Mouse (Mus musculus) myocyte (in vitro differentiated cells): ENCODE data around the gene Gm20662. TPM values are rescaled to one million over a fixed set of nuclear protein-coding genes. Genes with fewer than 3 reads are reported as not detected.
"Not testable (repeated sequence)": the region's sequence is repeated elsewhere in the genome, so short reads cannot be mapped to it uniquely, and the experiment has no call there.

Source experiments
- H3K27me3 ChIP-seq: one replicate; pipeline ENCODE4 v1.6.1; 2011; ENCODE audit not compliant: control insufficient read depth, insufficient read depth, insufficient read length
- H3K36me3 ChIP-seq: one replicate; pipeline ENCODE4 v1.6.1; 2011; ENCODE audit not compliant: control insufficient read depth, insufficient read depth
- H3K4me2 ChIP-seq: one replicate; pipeline ENCODE4 v1.6.1; 2011; ENCODE audit warnings: low read depth, control low read depth
- H3K4me3 ChIP-seq: one replicate; pipeline ENCODE4 v1.5.1; 2011; ENCODE audit warnings: mild to moderate bottlenecking, control low read depth, moderate library complexity
- H3K79me2 ChIP-seq: one replicate; pipeline ENCODE4 v1.6.1; 2011; ENCODE audit not compliant: control insufficient read depth, insufficient read depth
- H3ac ChIP-seq: one replicate; pipeline ENCODE4 v1.6.1; 2011; ENCODE audit not compliant: control insufficient read depth, insufficient read length
- CEBPB ChIP-seq: IDR thresholded peaks from 2 replicates; pipeline ENCODE4 v1.6.1; 2011; ENCODE audit warnings: mild to moderate bottlenecking, moderate library complexity; ENCODE audit not compliant: poor library complexity, insufficient read depth, severe bottlenecking
- E2F4 ChIP-seq: IDR thresholded peaks from one replicate; pipeline ENCODE4 v1.6.1; 2011; ENCODE audit warnings: mild to moderate bottlenecking, control low read depth, moderate library complexity; ENCODE audit not compliant: insufficient read depth
- MAX ChIP-seq: IDR thresholded peaks from one replicate; pipeline ENCODE4 v1.6.1; 2011; ENCODE audit warnings: low read depth, mild to moderate bottlenecking, control low read depth
- MYOD1 ChIP-seq, 3 experiments: IDR thresholded peaks; one replicate each; pipeline ENCODE4 v1.6.1; 2011; ENCODE audit warnings: control low read depth in 2 of 3, low read depth in 2 of 3, mild to moderate bottlenecking in 2 of 3, moderate library complexity in 1 of 3; ENCODE audit not compliant: insufficient read length in 2 of 3, control insufficient read depth in 1 of 3
- MYOG ChIP-seq, 3 experiments: IDR thresholded peaks; one replicate each; pipeline ENCODE4 v1.6.1; 2011; ENCODE audit warnings: control low read depth in 2 of 3, low read depth in 2 of 3, mild to moderate bottlenecking in 2 of 3; ENCODE audit not compliant: insufficient read length in 2 of 3, control insufficient read depth in 1 of 3, insufficient read depth in 1 of 3
- POLR2A ChIP-seq: IDR thresholded peaks from one replicate; pipeline ENCODE4 v1.6.1; 2011; ENCODE audit warnings: low read depth, mild to moderate bottlenecking, control low read depth, moderate library complexity; ENCODE audit not compliant: insufficient read length
- POLR2AphosphoS2 ChIP-seq: IDR thresholded peaks from one replicate; pipeline ENCODE4 v1.6.1; 2011; ENCODE audit warnings: low read depth, control low read depth; ENCODE audit not compliant: insufficient read length
- REST ChIP-seq: IDR thresholded peaks from one replicate; pipeline ENCODE4 v1.6.1; 2011; ENCODE audit warnings: mild to moderate bottlenecking, control low read depth, moderate library complexity; ENCODE audit not compliant: insufficient read depth, insufficient read length
- SRF ChIP-seq: IDR thresholded peaks from one replicate; pipeline ENCODE4 v1.6.1; 2011; ENCODE audit warnings: low read depth; ENCODE audit not compliant: control insufficient read depth, insufficient read length
- TCF12 ChIP-seq: IDR thresholded peaks from one replicate; pipeline ENCODE4 v1.6.1; 2011; ENCODE audit warnings: mild to moderate bottlenecking, control low read depth; ENCODE audit not compliant: poor library complexity, insufficient read depth, severe bottlenecking
- TCF3 ChIP-seq: IDR thresholded peaks from one replicate; pipeline ENCODE4 v1.6.1; 2011; ENCODE audit warnings: low read depth, control low read depth; ENCODE audit not compliant: insufficient read length
- USF1 ChIP-seq: IDR thresholded peaks from one replicate; pipeline ENCODE4 v1.6.1; 2011; ENCODE audit warnings: low read depth, mild to moderate bottlenecking, control low read depth, moderate library complexity
- polyA plus RNA-seq: library from polyadenylated mRNA; unstranded; fragments of >200 nt; fragmentation: generic; extraction: Trizol; gene quantifications from one replicate; pipeline ENCODE4 v1.2.1, GENCODE M21; 2012; ENCODE audit warnings: missing spikeins

The Gm20662 gene
- polyA plus RNA-seq, 1 experiment, result 0.82 TPM

DNA sequence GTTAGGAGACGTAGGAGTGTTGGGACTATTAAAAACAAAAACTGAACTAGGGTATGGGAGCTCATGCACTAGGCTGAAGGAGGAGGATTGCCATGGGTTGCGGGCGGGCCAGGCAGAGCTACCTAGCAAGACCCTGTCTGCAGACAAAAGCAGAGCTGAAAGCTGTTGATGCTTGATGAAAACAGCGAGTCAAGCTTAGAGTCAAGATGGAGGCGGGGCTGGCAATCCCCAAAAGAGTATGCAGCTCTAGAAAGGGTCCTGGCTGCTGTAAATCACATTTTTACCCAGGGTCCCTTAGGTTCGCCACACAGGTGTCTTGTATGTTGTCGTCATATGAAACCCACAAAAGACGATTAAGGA lies 7.4 kb downstream of the Gm20662 start:
- H3K79me2 ChIP-seq, result peaks cover 55% of the 10 kb centered on the region

DNA sequence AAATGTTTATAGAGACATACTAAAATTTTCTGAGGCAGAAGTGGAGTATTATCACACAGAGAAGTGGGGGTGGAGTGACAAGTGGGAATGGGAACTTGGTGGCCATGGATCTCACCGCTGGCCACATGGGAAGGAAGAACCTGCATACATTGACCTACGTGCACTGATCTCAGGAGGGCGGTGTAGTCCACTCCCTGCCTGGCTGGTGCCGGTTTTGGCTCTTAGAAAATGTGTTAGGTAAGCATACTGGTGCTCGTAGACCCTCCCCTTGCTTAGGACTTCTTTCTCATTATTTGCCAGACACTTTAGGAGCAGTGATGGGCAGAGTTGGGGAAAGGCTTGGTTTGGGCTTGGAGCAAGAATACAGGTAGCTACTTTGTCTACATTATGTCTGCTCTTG lies 11.9 kb downstream of the Gm20662 start:
- no peak for TF ChIP-seq MYOG (IDR thresholded peaks at IDR 0.05; ENCODE audit: control insufficient read depth in 1 of 3, insufficient read depth in 1 of 3, insufficient read length in 2 of 3, low read depth in 2 of 3)
- no peak for TF ChIP-seq SRF
- Histone ChIP-seq H3K79me2 (peaks cover 93% of the 10 kb centered on the region), H3K27me3 (no peaks in the 10 kb centered on the region), H3K36me3 (no peaks in the 10 kb centered on the region), H3K4me3 (no peak overlapping the region), H3ac (no peak overlapping the region), H3K4me2 (no peak overlapping the region)

More for the DNA sequence above, 7.4 kb downstream of the Gm20662 start:
- Histone ChIP-seq H3K27me3 (peaks cover 13% of the 10 kb centered on the region), H3K4me3 (peak overlapping the region; percentile 45), H3ac (peak overlapping the region; percentile 62), H3K36me3 (no peaks in the 10 kb centered on the region), H3K4me2 (peak overlapping the region; percentile 94)
- TF ChIP-seq USF1 (no peak), POLR2AphosphoS2 (no peak), CEBPB (no peak), MYOG (IDR thresholded peaks at IDR 0.05; ENCODE audit: control insufficient read depth in 1 of 3, insufficient read depth in 1 of 3, insufficient read length in 2 of 3, low read depth in 2 of 3) (no peak), SRF (no peak), MYOD1 (IDR thresholded peaks at IDR 0.05; ENCODE audit: control insufficient read depth in 1 of 3, insufficient read length in 2 of 3, low read depth in 2 of 3) (no peak), MAX (no peak)

DNA sequence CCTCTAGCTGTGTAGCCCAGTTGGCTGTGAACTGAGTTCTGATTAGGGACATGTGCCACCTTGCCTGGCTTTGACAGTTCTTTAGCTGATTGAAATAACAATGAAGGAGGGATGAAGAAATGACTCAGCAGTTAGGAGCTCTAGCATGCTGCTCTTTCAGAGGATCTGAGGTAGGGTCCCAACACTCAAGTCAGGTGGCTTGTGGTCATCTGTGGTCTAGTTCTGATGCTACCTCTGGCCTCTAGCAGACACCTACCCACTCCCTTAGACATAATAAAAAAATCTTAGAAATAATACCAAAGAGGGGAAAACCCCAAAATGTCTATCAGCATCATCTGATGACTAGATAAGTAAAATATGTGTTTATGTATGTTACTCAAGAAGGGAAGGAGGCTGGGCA lies 14.2 kb downstream of the Gm20662 start:
- Histone ChIP-seq H3K4me3 (no peak overlapping the region), H3K27me3 (no peaks in the 10 kb centered on the region), H3ac (no peak overlapping the region), H3K79me2 (peaks cover 69% of the 10 kb centered on the region), H3K36me3 (no peaks in the 10 kb centered on the region), H3K4me2 (no peak overlapping the region)
- TF ChIP-seq USF1, result no peak
- TF ChIP-seq SRF, result no peak
- no peak for TF ChIP-seq TCF12
- no peak for TF ChIP-seq TCF3
- TF ChIP-seq CEBPB, result no peak
- TF ChIP-seq MYOD1 (IDR thresholded peaks at IDR 0.05; ENCODE audit: control insufficient read depth in 1 of 3, insufficient read length in 2 of 3, low read depth in 2 of 3), result no peak
- no peak for TF ChIP-seq MAX
- TF ChIP-seq MYOG (IDR thresholded peaks at IDR 0.05; ENCODE audit: control insufficient read depth in 1 of 3, insufficient read depth in 1 of 3, insufficient read length in 2 of 3, low read depth in 2 of 3), result no peak
- no peak for TF ChIP-seq POLR2A
- TF ChIP-seq POLR2AphosphoS2, result no peak
- TF ChIP-seq REST, result no peak
- no peak for TF ChIP-seq E2F4

DNA sequence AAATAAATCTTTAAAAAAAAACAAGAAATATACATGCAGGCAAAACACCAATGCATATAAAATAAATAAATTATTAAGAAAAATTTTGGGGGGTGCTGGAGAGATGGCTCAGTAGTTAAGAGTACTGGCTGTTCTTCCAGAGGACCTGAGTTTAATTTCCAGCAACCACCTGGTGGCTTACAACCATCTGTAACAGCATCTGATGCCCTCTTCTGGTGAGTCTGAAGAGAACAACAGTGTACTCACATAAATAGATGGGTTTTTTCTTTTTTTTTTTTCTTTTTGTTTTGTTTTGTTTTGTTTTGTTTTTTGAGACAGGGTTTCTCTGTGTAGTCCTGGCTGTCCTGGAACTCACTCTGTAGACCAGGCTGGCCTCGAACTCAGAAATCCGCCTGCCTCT lies 17.4 kb downstream of the Gm20662 start:
- peaks cover 40% of the 10 kb centered on the region for H3K79me2 ChIP-seq
- H3K27me3 ChIP-seq, H3ac ChIP-seq, H3K36me3 ChIP-seq, H3K4me2 ChIP-seq, H3K4me3 ChIP-seq: not testable (repeated sequence)

DNA sequence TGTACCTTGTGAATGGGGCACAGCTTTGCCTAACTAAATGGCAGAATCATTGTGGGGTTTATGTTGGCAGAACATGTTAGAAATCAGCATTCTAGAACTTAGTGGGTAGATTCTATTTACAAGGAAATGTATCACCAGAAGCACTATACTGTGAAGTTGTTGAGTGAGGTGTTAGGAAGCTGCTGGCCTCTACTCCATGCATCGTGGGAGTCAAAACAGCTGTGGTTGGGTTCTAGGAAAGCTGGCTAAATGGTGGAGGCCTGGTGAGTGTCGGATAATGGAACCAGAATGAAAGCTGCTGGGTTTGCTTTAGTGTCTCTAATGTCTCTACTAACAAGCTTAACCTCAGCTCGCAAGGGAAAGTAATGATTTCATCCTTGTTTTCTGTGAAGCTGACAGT lies 21.0 kb downstream of the Gm20662 start:
- no peaks in the 10 kb centered on the region for H3K36me3 ChIP-seq
- TF ChIP-seq TCF3, result no peak
- no peak for TF ChIP-seq E2F4
- no peak for TF ChIP-seq POLR2A
- TF ChIP-seq MYOG (IDR thresholded peaks at IDR 0.05; ENCODE audit: control insufficient read depth in 1 of 3, insufficient read depth in 1 of 3, insufficient read length in 2 of 3, low read depth in 2 of 3), result no peak
- no peak for TF ChIP-seq SRF
- H3K27me3 ChIP-seq, result no peaks in the 10 kb centered on the region
- H3ac ChIP-seq, result no peak overlapping the region
- no peak overlapping the region for H3K4me3 ChIP-seq
- peaks cover 23% of the 10 kb centered on the region for H3K79me2 ChIP-seq
- H3K4me2 ChIP-seq, result no peak overlapping the region

DNA sequence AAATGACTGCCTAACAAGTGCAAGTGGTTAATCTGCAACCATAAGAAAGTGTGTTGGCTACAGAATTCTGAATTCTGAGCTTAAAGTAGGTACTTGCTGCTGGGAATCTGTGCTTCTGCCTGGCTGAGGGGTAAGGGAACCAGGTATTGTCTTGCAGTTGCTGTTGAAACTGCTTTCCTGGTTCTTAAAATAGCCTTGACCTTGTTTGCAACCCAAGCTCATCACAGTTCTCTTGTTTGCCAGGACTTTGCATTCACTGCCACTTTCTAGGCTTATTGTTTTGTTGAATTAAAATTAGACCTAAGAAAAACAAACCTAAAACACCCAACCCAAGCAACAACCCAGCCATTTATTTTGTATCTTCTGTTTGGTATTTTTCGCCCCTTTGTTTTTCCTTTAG lies 24.6 kb downstream of the Gm20662 start:
- Histone ChIP-seq H3K36me3 (peaks cover 9% of the 10 kb centered on the region), H3K4me2 (no peak overlapping the region), H3K4me3 (no peak overlapping the region), H3K79me2 (peaks cover 19% of the 10 kb centered on the region), H3ac (no peak overlapping the region), H3K27me3 (no peaks in the 10 kb centered on the region)
- TF ChIP-seq TCF3 (no peak), POLR2AphosphoS2 (no peak), TCF12 (no peak), E2F4 (no peak), REST (no peak), CEBPB (no peak), MYOD1 (IDR thresholded peaks at IDR 0.05; ENCODE audit: control insufficient read depth in 1 of 3, insufficient read length in 2 of 3, low read depth in 2 of 3) (no peak), USF1 (no peak), POLR2A (no peak), MYOG (IDR thresholded peaks at IDR 0.05; ENCODE audit: control insufficient read depth in 1 of 3, insufficient read depth in 1 of 3, insufficient read length in 2 of 3, low read depth in 2 of 3) (no peak), SRF (no peak), MAX (no peak)
